Mouse (Mus musculus) embryonic fibroblast, embryonic 13.5 days (primary cell): Measurements from ENCODE around the gene Cstf1.

Source experiments
- CTCF ChIP-seq: IDR thresholded peaks from 2 replicates; pipeline ENCODE4 v1.5.1; 2011; ENCODE audit warnings: mild to moderate bottlenecking, control low read depth, low read length, moderate library complexity, borderline replicate concordance; ENCODE audit not compliant: insufficient read depth
- POLR2A ChIP-seq: IDR thresholded peaks from 2 replicates; pipeline ENCODE4 v1.6.1; 2011; ENCODE audit warnings: low read depth, mild to moderate bottlenecking, control low read depth, low read length, moderate library complexity

DNA sequence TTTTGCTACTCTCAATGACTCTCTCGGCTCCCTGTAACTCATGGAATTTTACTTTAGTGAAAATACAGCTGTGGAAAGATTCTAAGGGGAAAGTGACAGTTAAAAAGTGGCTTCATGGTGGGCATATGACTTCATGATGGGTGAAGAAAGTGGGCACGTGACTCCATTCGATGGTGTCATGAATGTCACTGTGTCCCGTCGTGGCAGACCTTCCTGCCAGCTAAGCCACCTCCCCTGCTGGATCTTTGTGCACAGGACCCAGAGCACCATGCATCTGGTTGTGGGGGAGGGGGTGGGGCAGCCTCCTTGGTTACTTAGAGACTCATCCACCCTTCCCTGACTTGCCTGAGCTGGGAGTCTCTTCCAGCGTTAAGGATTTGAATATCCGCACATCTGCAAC is 33.8 kb downstream of the Cstf1 start:
- TF ChIP-seq CTCF (no peak), POLR2A (no peak)
